Mouse (Mus musculus): ENCODE measurements around the gene Ttll5.

The Ttll5 gene

GRCm38 (mm10) chr12:85839371-85840000 lies 15.0 kb downstream of the Ttll5 start:
- DNase-seq (ENCODE audit: low spot score in 2 of 2) = no peak

- DNase-seq (ENCODE audit: low spot score in 2 of 2) = peak in 1 of 2 experiments; percentile 58
Observed at GRCm38 (mm10) chr12:85848164-85848958, 23.9 kb downstream of the Ttll5 start.

- no peak for DNase-seq (ENCODE audit: low spot score in 2 of 2)
Observed at GRCm38 (mm10) chr12:85850661-85851060, 26.2 kb downstream of the Ttll5 start.

DNA sequence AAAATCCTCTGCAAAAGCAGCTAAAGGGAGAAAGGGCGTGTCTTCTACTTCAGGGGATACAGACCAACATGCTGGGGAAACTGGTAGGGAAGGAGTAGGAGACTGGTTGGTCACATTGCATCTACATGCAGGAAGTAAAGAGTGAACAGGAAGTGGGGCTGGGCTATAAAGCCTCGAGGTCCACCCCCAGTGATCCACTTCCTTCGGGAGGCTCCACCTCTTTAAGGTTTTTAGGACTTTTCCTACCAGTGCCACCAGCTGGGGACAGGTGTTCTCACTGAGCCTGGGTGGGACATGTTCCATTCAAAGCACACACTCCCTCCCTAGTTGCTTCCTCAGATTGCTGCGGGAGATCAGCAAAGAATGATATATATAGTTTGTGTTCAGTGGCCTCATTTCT lies 29.4 kb downstream of the Ttll5 start:
- DNase-seq (ENCODE audit: low spot score in 2 of 2) = no peak

GRCm38 (mm10) chr12:85854271-85854670 lies 29.8 kb downstream of the Ttll5 start:
- no peak for DNase-seq (ENCODE audit: low spot score in 2 of 2)

DNA sequence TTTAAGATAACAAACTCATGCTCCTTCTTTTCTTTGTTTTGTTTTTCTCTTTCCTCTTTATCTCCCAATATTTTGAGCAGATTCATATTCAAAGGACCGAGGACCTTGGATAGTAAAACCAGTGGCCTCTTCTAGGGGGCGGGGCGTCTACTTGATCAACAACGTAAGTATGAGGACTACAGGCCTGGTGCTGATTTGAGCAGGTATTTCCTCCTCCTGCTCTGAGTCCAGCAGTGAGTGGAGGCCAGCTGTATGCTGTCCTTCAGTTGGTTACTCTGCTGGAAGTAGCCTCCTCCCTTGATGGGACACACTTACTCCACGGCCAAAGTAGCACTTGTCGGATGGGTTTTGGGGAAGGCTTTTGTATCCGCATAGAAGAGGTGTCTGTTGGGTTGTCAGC lies 32.8 kb downstream of the Ttll5 start:
- DNase-seq (ENCODE audit: low spot score in 2 of 2) = no peak

DNA sequence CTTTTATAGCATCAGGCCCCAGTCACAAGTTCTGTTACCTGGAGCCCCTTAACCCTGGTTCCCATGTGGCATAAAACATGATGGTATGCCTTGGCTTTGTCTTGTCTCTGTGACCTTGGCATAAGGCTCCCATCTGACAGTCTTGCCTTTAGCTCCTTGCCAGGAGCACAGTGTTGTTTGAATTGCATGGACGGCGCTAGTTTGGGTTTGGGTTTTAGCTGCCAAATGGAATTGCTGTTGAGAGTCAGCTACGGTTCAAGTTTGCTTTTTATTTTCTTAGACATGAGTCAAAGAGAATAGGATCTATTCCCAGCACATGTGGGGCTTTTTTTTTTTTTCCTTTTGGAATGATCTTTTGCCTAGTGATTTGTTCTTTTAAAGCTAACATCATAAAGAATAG lies 34.7 kb downstream of the Ttll5 start:
- no peak for DNase-seq (ENCODE audit: low spot score in 2 of 2)

DNA sequence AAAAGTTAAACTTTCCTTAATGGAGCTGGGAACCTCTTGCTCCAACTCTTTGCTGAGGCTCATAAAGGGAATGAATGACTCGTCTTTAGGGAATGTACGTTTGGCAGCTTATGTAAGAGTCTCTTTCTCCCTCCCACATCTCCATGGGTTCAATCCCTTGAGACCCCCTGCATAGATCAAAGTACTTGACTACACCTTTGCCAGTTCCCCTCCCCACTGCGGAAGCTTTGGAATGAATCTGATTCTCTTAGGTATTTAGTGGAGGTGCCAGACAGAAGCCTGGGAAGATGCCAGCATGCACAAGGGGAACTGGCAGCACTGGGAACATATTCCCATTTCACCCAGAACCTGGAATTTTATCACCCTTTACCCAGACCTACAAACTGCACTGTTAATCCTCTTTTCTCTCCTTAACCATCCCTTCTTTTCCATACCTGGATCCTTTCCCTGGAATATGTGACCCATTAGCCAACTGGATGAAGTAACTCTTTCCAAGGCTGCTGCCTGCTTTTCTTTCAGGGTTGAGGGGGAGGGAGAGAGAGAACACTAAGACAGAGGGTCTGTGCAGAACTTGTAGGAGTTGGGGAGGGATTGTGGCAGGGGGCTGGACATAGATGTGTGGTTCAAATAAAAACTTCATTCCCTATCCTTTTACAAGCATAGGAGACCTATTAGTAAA lies 35.2 kb downstream of the Ttll5 start:
- no peak for DNase-seq (ENCODE audit: low spot score in 2 of 2)

GRCm38 (mm10) chr12:85862514-85862913 lies 38.1 kb downstream of the Ttll5 start:
- DNase-seq (ENCODE audit: low spot score in 2 of 2) = no peak

DNA sequence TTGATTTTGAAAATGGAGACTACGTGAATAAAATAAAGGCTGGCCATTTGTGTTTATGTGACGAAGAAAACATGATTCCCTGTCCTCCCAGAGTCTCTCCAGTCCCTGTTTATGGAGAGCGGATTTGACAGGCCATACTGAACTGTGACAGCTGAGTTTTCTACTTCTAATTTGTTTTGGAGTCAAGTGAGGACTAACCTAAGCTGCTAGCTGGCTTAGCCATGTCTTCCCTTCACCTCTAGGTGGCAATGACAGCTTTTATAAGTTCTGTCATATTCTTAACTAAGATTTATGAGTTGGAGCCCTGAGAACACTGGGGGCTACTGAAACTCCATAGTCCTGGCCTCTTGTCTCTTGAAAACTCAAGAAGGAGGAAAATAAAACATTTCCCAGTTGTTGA lies 41.1 kb downstream of the Ttll5 start:
- DNase-seq (ENCODE audit: low spot score in 2 of 2) = no peak

GRCm38 (mm10) chr12:85866624-85867023 lies 42.2 kb downstream of the Ttll5 start:
- no peak for DNase-seq (ENCODE audit: low spot score in 2 of 2)

DNA sequence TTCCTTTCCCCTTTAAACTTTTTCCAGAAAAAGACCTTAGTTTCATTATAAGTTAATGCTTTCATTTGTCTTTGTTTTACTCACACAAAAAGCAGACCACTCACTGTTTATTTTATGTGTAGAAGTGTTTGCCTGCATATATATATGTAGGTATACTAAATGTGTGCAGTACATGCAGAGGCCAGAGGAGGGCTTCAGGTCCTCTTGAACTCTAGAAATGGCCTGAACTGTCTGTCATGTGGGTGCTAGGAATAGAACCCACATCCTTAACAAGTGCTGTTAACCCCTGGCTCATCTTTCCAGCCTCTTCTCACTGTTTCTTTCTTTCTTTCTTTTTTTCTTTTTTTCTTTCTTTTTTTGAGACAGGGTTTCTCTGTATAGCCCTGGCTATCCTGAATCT lies 42.7 kb downstream of the Ttll5 start:
- DNase-seq (ENCODE audit: low spot score in 2 of 2) = no peak

DNA sequence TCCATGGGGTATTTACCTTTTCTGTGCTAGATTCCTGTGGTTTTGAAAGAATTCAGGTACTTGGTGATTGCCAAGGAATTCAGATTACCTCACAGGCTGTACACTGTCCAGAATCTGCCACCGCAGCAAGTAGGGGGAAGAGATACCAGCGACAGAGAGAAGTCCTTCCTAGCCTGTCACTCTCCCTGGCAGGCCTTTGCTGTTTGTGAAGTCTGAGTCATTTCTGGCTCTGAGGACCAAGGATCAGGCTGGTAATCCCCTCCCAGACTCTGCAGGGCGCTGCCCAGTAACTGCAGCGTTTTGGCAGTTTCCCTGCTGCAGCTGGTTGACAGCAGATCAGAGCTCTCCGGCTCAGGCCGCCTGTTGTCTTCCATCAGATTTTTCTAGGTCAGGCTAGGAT lies 45.0 kb downstream of the Ttll5 start:
- DNase-seq (ENCODE audit: low spot score in 2 of 2) = peak; percentile 21 to 51

GRCm38 (mm10) chr12:85879631-85880314 lies 55.3 kb downstream of the Ttll5 start:
- DNase-seq (ENCODE audit: low spot score in 2 of 2) = peak; percentile 56 to 81

DNA sequence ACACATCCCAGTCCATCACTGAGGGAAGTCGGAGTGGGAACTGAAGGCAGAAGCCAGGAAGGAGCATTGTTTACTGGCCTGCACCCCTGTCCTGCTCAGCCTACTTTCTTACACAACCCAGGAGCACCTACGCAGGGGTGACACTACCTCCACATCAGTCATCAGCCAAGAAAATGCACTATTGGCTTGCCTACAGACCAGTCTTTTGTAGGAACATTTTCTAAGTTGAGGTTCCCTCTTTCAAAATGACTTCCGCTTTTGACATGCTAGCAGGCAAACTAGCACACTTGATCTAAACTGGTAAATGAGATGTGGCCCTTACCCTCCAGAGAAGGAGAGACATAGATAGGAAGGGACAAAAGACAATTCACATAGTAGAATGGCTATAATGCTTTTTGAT lies 60.6 kb downstream of the Ttll5 start:
- DNase-seq (ENCODE audit: low spot score in 2 of 2) = no peak

DNA sequence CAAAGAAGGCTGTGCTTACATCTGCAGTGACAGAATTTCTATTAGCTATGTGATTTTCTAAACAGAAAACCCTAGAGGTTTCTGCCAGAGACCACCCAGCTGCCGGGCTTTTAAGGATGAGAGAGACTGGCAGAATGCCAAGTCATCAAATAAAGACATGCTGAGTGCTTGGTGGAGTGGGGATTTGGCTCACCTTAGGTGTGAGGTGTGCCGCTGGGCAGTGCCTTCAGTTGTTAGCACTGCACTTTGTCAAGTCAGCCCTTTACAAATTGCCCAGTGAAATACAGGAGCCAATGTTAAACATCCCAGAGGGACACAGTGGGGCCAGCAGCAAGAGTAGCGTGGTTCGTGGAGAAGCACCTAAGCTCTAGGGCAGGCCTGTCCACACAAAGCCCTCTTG lies 65.6 kb downstream of the Ttll5 start:
- no peak for DNase-seq (ENCODE audit: low spot score in 2 of 2)

GRCm38 (mm10) chr12:85903986-85904385 lies 79.5 kb downstream of the Ttll5 start:
- DNase-seq (ENCODE audit: low spot score in 2 of 2) = no peak

GRCm38 (mm10) chr12:85905666-85906065 lies 81.2 kb downstream of the Ttll5 start:
- DNase-seq (ENCODE audit: low spot score in 2 of 2) = no peak

GRCm38 (mm10) chr12:85907896-85908295 lies 83.4 kb downstream of the Ttll5 start:
- DNase-seq (ENCODE audit: low spot score in 2 of 2) = no peak

DNA sequence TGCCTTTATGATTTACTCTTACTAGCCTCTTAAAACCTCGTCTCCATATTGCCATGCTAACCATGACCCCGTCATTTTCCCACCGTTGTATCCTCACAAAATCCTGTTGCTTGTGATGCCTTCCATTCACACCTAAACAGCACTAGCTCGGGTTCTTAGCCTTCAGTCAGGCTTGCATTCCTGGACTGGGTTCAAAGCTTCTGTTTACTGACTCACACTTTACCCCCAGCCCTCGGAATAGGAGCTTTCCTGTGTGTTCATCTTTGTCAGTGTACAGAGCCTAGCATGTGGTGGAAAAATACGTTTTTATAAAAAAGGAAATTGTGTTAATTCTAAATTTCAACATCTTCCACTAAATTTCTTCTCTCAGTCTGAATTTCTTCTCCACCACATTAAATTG lies 86.4 kb downstream of the Ttll5 start:
- DNase-seq (ENCODE audit: low spot score in 2 of 2) = no peak

- DNase-seq (ENCODE audit: low spot score in 2 of 2) = no peak
Observed at GRCm38 (mm10) chr12:85912712-85913504, 88.4 kb downstream of the Ttll5 start.

Data from frontal cortex, postnatal 36 days (tissue).